ENCODE assay signal across 20 mouse cellular contexts in genomic region chr6:136735766-136736165, GRCm38 (mm10). TPM values are rescaled to one million over a fixed set of nuclear protein-coding genes. Genes with fewer than 3 reads are reported as not detected.
DNase-seq lines count a peak whose midpoint lies in the region; ATAC-seq lines count a peak whose summit lies in the region.
"Had no signal": no experiment of that assay in that cellular context is flagged by ENCODE, and none has a peak within 500 bp of the region (broad histone marks: within the 10 kb centered on the region; RNA-seq: fewer than 3 reads in every experiment).

No protein-coding gene starts in this region.

- H3K4me3 ChIP-seq in forebrain, embryonic 15.5 days = no peak overlapping the region
- H3K4me3 ChIP-seq: hindbrain, embryonic 13.5 days; liver, embryonic 13.5 days; midbrain, embryonic 12.5 days had no signal

- no peaks in the 10 kb centered on the region for H3K9me3 ChIP-seq in forebrain, embryonic 15.5 days
- H3K9me3 ChIP-seq: hindbrain, embryonic 13.5 days; liver, embryonic 13.5 days; midbrain, embryonic 12.5 days had no signal

- H3K4me1 ChIP-seq in forebrain, embryonic 15.5 days = no peaks in the 10 kb centered on the region
- H3K4me1 ChIP-seq: hindbrain, embryonic 13.5 days; liver, embryonic 13.5 days; midbrain, embryonic 12.5 days had no signal

- peak; percentile 18 for DNase-seq in testis, postnatal 10 days (ENCODE audit: low spot score)
- DNase-seq in testis, postnatal 14 days (ENCODE audit: low spot score) = no peak
- peak; percentile 54 for DNase-seq in thymus, postnatal 4 days
- no peak for DNase-seq in gastrocnemius, postnatal 14 days
- no peak for DNase-seq in retina, embryonic 14.5 days (ENCODE audit: low spot score)
- DNase-seq: cerebellum, adult 11 months; heart, adult 18-20 months; kidney, adult 11 months; kidney, postnatal 14 days; left cerebral cortex, postnatal 4 days; liver, embryonic 13.5 days; lung, postnatal 14 days; right cerebral cortex, postnatal 4 days had no signal

- ATAC-seq in granulocyte monocyte progenitor cell, adult 5-6 weeks (replicated peaks; ENCODE audit: poor library complexity, severe bottlenecking) = peak; percentile 99
- peak; percentile 96 for ATAC-seq in neutrophil, adult 5-6 weeks (ENCODE audit: extremely low read depth, insufficient number of reproducible peaks, low FRiP score, poor library complexity, severe bottlenecking)
- ATAC-seq in forebrain, embryonic 15.5 days (replicated peaks) = no peak

- H3K36me3 ChIP-seq in forebrain, embryonic 15.5 days = no peaks in the 10 kb centered on the region
- H3K36me3 ChIP-seq: hindbrain, embryonic 13.5 days; liver, embryonic 13.5 days; midbrain, embryonic 12.5 days had no signal

- no peak overlapping the region for H3K4me2 ChIP-seq in forebrain, embryonic 15.5 days (replicated peaks)
- H3K4me2 ChIP-seq: hindbrain, embryonic 13.5 days; liver, embryonic 13.5 days; midbrain, embryonic 12.5 days had no signal

- WGBS in forebrain, embryonic 15.5 days = 86% methylated on average over 7 of the region's 7 CpGs

- H3K27ac ChIP-seq in forebrain, embryonic 15.5 days (replicated peaks) = no peak overlapping the region
- H3K27ac ChIP-seq: hindbrain, embryonic 13.5 days; liver, embryonic 13.5 days; midbrain, embryonic 12.5 days had no signal

- intact Hi-C loops in gastrocnemius, postnatal 14 days (cut with DNase I; ENCODE audit: low total_unique reads) = no loop called here

- H3K27me3 ChIP-seq in forebrain, embryonic 15.5 days = no peaks in the 10 kb centered on the region
- H3K27me3 ChIP-seq: hindbrain, embryonic 13.5 days; liver, embryonic 13.5 days; midbrain, embryonic 12.5 days had no signal

- no peak overlapping the region for H3K9ac ChIP-seq in forebrain, embryonic 15.5 days (replicated peaks)
- H3K9ac ChIP-seq: hindbrain, embryonic 13.5 days; liver, embryonic 13.5 days; midbrain, embryonic 12.5 days had no signal

RNA-seq across cellular contexts. Expression of gene Gucy2c, which starts 45.8 kb away (rescaled TPM):
- not detected in 2 replicates for total RNA-seq in granulocyte monocyte progenitor cell, adult 5-6 weeks (2014; fragmentation: Nextera tagmentation)
- not detected in 2 replicates for total RNA-seq in granulocyte monocyte progenitor cell, adult 5-6 weeks (2017)
- total RNA-seq in neutrophil, adult 5-6 weeks (2017) = 0.23 and 0.37 TPM in 2 replicates
- total RNA-seq in gastrocnemius, postnatal 14 days (2021) = not detected
- 0.05 TPM in 2 replicates for polyA plus RNA-seq in forebrain, embryonic 15.5 days (2015; fragmentation: Nextera tagmentation; extraction: Ambion mirVana)
- total RNA-seq: heart, adult 18-20 months had no signal
- polyA plus RNA-seq: forebrain, embryonic 11.5 days; heart, postnatal 0 days had no signal

Comparison
In these comparisons a context has a peak if more than half of its experiments do, and no peak if none do; other contexts are left out.
1. DNase-seq: peak in testis, postnatal 10 days (single experiment) and thymus, postnatal 4 days (single experiment); none in testis, postnatal 14 days (single experiment), gastrocnemius, postnatal 14 days (single experiment) and retina, embryonic 14.5 days (single experiment).